Mouse (Mus musculus) T-helper 2 cell (primary cell): Measurements from ENCODE around the gene Rtl5.
"Not testable (repeated sequence)": the region's sequence is repeated elsewhere in the genome, so short reads cannot be mapped to it uniquely, and the experiment has no call there.

ENCODE experiments used
- in situ Hi-C: fragments of 300-600 bp; cut with MboI, MseI; formaldehyde crosslinking; loops from one replicate; pipeline ENCODE4 v1.15.1; 2025; ENCODE audit warnings: high pct_unique_total_duplicates

The Rtl5 gene

DNA sequence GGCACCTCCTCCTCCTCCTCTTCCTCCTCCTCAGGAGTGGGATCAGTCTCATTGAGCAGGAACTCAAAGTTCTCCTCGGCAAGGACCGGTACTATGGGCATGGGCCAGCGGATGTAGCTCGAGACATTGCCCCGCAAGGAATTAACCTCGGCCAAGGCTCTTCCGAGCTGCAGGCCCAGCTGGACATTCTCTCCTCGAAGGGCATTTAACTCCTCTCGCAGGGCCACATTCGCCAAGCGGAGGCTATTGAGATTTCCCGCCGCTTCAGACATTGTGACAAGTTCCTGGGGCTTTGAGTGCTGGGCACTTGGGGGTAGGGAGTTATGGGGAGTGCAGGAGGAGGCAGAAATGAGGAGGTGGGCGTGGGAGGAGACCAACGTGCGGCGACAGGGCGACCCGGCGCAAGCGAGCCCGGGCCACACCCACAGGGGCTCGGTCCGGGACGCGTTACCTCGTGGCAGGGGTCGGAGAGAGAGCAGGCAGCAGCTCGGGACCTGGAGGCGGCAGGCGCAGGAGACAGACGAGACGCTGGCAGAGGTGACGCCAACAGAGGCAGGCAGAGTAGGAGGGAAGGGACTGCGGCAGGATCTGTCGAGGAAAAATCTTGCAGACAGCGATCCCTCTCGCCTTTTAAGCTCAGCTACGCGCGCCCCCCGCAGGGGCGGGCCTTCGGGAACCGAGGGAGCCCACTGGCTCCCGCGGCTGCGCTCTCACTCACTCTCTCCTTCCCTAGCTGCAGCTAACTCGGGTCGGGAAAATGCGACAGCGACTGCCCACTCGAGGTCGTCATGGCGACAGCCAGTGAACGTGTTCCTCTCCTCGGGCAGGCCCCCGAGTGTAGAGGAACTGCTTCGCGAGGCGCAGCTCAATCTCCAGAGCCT lies at the start of gene Rtl5:
Gene Rtl5, minus strand, starts transcription at position 714 of the 881 bp plus-strand sequence.
- in situ Hi-C loops, result no loop called here

DNA sequence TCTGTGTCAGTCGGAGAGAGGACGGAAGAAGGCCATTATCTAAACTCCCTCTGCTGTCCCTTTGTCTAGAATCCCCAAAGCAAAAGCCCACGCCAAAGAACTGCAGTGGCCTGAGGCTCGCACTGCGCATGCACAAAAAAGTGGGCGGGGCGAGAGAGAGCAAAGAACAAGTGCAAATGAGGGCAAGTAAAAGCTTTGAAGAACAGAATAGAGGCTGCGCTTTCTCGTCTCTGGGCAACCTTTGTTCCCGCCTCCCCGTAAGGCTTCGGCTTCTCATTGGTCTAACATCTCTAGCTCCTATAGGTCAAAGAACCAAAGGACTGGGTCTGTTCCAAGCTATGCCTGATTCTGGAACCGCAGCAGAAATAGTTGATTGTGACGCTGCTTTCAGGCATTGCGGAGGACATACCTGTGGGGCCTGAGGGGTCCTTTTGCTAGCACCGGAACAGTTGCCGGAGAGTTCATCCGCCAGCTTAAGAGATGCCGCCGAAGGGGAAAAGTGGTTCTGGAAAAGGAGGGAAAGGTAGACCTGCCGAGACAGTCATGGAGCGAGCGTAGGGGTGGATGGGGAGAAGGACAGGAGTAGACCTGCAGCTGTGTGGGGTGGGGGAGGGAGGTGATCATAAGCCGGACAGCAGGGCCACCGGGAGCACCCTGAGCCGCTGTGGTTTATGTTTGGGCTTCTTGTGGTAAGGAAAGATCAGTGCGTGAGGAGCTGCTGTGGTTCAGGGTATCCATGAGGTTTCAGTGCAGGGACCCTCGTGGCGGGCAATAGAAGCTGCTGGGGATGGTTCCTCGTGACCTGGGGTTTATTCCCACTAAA lies 48.1 kb upstream of the Rtl5 start, which contains the start of gene Pin4:
Gene Pin4, plus strand, starts transcription at position 406 of the 823 bp plus-strand sequence.
- in situ Hi-C loops, result no loop called here

DNA sequence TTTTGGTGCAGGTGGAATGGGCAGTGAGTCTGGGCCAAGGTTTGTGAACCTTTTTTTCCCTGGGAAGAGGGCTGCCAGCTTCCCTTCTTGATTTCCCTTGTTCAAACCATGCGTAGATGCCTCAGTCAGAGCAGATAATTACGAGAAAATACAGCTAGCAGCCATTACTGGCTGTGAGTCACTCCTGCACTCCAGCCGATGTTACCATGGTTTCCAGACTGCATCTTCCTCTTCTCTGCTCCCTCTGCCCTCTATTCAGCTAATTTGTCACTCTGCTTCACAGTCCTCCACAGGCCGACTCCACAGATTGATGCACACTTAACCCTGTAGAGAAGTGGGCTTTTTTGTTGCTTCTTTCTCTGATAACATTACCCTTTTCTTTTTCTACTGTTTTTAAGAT lies 44.6 kb upstream of the Rtl5 start:
- in situ Hi-C loops, result no loop called here

DNA sequence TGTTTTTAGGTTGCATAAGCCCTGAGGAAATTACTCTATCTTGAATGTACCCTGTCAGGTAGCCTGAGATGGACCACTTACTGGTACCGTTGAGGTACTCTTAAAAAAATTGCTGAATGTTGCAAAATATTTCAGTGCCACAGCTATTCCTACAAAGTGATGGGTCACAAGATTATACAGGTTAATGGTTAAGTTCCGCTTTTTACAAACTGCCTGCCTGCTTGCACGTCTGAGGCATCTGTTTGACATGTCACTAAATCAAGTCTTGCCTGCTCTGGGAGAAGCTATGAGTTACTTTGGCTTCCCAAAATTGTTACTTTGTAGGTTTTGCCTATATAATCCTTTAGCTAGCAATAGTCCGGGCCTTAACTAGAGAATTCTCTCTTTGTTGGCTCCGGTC lies 38.2 kb upstream of the Rtl5 start:
- in situ Hi-C loops, result not testable (repeated sequence)

DNA sequence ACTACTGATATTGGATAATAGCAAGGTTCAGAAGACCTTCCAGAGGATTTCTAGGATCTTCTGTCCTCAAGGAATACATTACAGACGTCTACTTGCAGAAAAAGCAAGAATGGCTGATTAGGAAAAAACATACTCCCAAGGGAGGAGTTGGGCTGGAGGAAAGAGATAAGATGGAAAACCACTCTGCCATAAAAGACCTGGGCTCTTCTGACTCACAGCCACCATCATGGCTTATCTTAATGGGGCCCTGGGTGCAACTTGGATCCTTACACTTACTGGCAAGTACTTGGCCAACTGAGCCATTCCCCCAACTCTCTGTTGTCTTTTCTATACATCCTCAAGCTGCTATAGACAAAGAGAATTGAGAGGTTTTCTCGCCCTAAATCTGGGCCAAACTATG lies 32.7 kb upstream of the Rtl5 start:
- in situ Hi-C loops, result not testable (repeated sequence)

DNA sequence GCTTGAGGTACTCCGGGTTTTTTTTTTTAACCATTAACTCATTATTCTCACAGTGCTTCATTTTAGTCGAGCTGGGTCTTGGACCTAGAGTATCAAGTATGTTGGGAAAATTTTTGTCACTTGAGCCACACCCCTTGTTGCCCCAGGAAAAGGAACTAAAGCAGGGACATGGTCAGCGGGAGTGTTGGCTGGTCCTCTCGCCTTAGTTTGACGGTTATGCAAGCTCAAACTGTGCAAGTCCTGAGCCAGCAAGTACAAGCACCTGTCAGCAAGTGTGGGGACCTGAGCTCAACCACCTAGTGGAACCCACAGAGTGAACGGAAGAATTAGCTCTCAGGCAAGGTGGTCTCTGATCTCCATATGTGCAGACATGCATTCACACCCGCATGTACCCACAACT lies 30.8 kb upstream of the Rtl5 start:
- in situ Hi-C loops, result no loop called here

DNA sequence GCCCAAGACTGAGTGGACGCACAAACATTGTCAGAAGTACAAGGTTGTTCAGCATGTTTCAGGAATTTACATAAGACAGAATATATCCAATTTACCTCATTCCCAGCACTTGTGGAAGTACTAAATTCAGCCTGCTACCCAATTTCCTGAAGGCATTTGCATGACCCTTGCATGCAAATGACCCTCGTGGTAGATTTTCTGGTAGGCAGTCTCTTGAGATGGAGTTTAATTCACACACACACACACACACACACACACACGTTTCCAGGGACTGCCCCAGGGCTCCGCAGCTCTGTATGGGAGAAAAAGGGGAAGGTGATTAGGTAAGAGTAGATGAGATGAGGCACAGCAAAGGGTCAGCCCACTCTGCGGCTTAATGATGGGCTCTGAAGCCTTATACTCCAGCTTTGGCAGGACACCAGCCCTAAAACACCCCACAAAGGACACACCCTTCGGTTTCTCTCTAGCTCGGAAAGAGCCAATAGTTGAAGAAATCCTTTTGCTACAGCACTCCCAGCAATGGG lies 23.3 kb upstream of the Rtl5 start:
- in situ Hi-C loops, result no loop called here

DNA sequence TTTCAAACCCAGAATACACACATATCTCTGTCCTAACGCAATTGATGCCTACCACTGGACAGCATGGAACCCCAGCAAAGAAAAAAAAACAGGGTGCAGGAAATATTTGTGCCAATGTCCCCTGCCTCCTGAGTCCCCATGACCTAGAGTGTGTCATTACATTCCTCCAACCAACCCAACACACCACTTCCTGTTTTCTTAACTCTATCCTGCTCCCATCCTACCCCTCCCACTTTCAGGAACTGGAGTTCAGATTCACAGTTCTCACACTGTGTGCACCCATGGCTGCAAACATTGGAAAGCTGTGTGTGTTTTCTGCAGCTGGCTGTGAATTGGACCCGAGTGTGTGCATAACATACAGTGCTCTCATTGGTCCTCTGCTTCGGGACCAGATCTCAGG lies 19.5 kb upstream of the Rtl5 start:
- in situ Hi-C loops, result no loop called here

DNA sequence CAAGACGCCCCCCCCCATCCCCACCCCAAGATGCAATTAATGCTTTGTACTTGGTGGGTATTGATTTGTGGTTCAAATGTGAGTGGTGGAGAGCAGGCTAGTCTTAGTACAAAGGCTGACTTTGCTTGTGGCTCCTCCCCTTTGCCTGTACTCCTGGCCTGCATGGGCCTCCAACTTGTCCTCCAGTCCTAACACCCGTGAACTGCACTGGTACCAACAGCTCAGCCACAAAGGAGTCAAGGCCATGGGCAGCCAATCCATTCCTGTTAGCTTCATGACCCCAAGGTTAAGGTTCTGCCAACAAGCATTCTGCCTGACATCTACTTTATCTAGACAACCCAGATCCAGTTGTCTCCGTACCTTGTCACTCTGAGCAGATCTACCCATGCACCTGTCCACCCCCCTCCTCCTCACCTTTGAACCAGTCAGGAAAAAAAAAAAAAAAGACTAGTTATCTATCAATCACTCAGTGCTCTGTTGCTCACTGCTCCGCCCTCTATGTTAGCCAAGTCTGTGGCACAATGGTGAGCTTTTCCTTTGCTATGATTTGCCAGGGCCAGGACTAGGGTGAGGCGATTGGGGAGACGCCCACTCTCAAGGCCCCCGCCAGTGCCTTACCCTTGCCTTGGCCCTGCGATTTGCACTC lies 14.8 kb upstream of the Rtl5 start:
- in situ Hi-C loops, result no loop called here

DNA sequence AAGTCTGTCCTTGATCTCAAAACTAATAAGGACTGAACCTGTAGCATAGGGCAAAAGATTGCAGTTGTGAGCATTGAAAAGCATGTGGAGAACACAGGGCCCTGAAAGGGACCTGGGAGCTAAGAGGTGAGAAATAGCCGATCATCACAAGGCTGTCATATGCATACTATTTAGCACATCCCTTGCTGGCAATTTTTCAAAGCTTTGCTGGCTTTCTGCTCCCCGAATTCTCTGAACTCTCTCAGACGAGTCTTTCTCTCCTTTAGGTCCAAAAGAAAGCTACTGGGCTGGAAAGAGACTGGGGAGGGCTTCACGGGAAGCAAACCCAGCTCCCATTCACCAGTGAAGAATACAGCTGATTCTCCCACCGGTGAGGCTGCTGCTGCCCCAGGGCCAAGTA lies 11.2 kb upstream of the Rtl5 start:
- in situ Hi-C loops, result no loop called here

DNA sequence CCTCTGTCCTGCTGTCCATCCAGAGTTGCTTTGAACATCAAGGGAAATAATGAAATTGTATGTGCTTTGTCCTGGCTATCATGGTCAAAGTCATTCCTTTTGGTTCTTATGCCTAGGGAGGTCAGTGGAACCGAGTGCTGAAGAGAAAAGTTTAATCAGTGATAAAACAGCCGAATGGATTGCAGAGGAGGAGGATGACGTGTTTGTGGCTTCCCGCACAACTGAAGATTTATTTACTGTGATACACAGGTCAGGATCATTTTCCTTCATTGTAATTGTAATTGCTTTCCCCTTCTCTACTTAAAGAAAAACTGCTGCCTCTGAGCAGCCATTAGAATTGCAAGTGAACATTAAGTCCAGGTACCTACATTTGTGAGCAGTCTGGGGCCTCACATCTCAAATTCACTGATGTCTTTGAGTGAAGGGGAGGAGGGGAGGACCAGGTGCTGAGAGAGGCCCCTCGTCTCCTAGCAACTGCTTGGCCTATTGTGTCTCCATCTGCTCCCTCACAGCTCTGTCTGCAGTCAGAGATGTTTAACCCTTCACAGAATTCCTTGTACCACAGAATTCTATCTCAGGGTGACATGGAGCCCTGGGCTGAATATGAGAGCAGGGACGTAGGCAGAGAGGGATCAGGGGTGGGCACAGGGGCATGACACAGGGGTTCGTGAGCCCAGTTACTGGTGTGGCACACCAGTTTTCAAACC lies 10.6 kb upstream of the Rtl5 start:
- in situ Hi-C loops, result no loop called here

DNA sequence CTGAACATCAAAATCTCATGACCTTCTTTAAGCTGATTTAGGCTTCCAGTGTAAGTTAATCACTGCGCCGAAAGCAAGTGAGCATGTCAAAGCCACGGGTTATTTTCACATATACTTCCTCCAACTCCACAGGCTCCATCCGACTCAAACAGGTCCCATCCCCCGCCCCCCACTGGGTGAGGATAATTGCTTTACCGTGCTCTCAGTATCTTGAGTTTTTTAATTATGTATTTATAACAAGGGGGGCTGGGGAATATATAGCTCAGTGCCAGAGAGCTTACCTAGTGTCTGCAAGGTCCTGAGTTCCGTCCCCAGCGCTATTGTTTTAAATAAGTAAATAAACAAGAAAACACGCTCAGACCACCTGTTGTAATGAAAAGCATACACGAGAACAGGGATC lies 10.0 kb upstream of the Rtl5 start:
- in situ Hi-C loops, result no loop called here

DNA sequence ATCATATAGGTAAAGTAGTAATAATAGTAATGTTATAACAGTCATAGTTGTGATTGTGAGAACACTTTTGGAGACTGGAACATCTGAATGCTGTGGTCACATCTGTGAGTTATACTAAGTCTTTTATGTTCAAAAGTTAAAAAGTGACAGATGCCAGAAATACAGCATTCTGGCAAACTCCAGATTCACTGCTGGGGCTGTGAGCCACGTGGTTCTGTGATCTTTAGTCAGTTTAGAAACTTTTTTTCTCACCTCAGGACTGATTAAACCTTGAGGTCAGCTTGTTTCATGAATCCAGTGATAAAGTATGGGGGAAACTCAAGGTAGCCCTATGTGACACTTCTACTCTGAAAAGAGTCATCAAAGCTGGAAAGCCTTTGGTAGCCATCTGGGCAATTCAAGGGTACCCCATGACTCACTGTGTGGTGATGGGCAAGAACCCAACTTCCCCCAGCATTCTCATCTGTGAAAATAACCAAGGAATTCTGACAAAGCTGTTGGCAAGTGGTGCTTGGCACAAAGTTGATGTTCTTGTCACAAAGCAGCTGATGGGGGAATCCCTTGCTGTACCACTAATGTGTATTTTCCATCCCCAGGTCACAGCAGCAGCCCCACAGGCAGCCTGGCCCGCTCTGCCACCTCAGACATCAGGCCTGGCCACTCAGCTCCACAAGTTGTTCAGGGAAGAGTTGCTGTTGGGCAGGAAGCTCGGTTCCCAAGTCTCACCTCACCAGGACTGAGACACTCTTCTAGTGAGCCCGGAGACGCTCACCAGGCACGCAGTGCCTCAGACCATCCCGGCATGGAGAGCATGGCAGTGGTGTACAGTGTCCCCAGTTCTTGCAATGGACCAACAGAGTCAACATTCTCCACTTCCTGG lies 6.0 kb upstream of the Rtl5 start:
- in situ Hi-C loops, result no loop called here

DNA sequence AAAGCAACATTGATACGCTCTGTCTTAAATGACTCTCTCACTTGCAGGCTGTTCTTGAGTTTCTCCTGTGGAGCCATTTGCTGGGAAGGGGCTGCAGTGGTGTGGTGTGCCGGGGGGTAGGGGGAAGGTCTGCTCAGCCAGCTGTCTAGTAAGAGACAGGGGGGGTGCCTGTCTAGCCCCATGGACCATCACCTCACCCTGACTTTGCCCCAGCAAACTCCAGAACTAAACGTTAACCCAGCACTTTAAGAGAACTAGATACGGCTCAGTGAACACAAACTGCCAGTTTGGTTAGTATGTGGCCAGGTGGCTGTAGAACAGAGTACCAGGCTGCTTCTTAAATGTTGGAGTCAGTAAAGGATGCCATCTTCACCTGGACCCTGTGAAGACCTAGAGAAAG lies 4.1 kb upstream of the Rtl5 start:
- in situ Hi-C loops, result no loop called here

DNA sequence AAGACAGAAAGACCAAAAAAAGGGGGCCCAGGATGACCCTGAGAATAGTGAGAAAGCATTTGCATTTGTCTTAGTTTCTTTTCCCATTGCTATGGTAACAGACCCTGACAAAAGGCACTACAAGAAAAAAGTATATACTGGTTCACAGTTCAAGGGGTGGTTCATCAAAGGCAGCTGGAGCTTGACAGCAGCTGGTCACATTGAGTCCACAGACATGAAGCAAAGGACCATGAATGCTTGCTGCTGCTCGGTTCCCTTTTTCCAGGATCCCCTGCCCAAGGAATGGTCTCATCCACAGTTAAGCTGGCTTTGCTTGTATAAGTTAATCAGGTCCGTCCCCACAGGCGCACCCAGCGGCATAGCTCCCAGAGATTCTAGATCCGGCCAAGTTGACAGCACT lies 3.3 kb upstream of the Rtl5 start:
- in situ Hi-C loops, result no loop called here

DNA sequence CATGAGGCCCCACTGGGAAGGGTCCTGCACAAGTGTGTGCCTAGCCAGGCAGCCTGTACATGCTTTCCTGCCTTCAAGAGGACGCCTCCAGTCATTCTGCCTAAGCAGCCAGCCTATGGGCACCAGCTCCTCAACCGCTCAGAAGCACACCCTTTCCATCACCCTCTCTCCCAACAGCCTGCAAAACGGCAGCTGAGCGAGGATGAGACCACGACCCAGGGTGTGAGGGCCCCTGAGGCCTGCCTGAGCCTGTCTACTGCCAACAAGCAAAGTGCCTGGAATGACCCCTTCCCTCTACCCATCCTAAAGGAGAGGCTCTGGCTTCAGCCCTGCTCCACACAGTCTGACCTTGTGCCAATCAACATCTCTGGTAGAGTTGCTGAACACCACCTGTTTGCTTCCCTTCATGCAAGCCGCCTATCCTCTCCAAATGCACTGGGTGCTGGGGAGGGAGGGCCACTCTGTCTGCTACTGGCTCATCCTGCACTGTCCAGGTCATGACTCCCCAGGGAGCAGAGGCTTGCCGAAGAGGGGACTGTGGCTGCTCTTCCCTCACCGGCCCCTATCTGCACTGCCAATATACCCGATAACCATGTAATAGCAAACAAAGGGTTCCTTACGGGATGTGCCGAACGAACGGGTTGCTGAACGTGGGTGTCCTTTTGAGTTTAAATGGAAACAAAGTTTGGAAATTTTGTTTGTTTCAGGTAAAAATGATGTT lies 2.7 kb upstream of the Rtl5 start:
- in situ Hi-C loops, result no loop called here

DNA sequence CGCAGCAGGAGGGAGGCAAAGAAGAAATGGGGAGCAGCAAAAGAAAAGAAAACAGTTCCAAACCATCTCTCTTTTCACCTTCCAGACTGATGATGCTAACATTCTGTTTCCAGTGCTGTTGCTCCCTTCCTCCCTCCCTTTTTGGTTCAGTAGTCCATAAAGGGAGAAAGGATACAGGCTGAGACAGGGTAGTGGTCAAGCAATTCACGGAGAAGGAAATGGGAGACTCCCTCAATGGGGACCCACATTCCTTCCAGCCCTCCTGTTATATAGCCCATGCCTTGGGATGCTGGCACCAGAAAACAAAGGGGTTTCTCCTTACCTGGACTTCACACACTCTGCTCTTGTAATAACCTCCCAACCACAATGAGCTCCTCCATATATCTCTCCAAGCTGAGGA lies 413 bp upstream of the Rtl5 start:
- in situ Hi-C loops, result no loop called here

DNA sequence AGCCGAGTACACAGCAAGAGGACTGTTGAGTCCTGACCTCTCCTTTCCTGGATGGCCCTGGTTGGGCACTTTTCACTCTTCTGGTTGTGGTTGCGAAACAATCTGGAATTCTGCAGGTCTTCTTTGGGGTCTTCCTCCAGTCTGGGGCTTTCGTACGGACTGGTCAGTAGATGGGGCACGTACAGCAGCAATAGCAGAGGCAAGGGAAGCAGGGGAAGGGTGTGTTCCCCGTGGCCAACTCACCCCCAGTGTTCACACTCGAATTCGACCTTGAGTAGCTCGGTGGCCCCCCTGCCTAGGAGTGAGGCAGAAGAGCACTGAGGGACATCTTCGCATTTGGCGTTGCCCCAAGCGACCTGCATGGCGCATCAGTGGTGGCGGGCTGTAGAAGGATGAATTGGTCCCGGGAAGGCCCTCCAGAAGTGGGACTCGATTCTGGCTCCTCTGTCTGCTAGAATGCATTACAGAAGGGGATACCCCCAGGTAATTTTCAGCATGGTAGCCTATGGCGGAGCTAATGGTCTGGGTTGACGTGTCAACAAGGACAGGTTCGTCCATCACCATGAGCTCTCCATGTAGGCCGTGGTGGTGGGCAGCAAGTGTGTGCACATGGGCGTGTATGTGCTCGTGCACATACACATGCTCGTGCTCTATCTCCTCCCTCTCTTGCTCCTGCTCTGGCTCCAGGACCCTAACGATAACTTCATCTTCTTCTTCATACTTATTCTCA lies 2.1 kb downstream of the Rtl5 start:
- in situ Hi-C loops, result no loop called here

DNA sequence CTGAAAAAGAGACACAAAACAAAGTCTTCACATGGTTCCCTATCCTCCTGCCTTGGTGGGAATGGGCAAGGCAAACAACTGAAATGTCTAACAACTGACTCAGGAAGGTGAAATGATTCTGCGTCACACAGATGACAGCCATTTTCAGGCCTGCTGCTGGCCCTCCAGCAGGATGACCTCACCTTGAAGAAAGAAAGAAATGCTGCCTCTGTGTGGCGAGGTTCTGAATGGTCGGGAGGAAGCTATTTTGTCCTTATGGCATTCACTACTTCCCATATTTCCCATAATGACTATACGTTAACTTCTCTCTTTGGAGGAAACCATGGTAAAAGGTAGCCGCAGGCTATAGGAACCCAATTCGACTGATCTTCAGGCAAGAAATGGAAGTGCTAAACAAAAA lies 4.0 kb downstream of the Rtl5 start:
- in situ Hi-C loops, result no loop called here
